Comparison of ENCODE assay signal across 13 mouse cellular contexts in the genomic region with DNA sequence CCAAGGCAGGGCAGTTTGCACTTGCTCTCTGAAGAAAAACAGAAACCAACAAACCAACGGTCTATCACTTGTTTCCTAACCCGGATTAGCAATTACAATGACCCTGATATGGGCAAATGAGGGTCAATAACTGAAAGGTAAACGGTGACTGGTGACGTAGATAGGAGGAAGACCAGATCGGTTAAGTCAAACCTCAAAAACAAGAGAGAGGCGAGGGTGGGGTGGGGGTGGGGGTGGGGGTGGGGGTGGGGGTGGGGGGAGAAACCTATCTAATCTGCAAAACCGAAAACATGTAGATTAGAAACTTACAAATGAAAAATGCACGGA. TPM values are rescaled to one million over a fixed set of nuclear protein-coding genes. Genes with fewer than 3 reads are reported as not detected.
DNase-seq lines count a peak whose midpoint lies in the region; ATAC-seq lines count a peak whose summit lies in the region.
"Had no signal": no experiment of that assay in that cellular context is flagged by ENCODE, and none has a peak within 500 bp of the region (broad histone marks: within the 10 kb centered on the region; RNA-seq: fewer than 3 reads in every experiment).

No protein-coding gene starts in this region.

- DNase-seq in heart, adult 11 months, result peak; percentile 59
- no peak for DNase-seq in heart, postnatal 36 days
- DNase-seq in lung, postnatal 14 days, result no peak
- no peak for DNase-seq in gastrocnemius, postnatal 10 days
- DNase-seq: kidney, adult 2 months; right cerebral cortex, postnatal 4 days had no signal

- intact Hi-C loops in heart, postnatal 36 days (cut with DNase I), result no loop called here

- H3K27ac ChIP-seq in macrophage, result peak overlapping the region; percentile 15; the same call in 1 of the 2 replicates
- H3K27ac ChIP-seq: embryonic facial prominence, embryonic 12.5 days; forebrain, embryonic 13.5 days; hindbrain, embryonic 12.5 days had no signal

- no peaks in the 10 kb centered on the region for H3K27me3 ChIP-seq in megakaryocyte, embryonic 14.5 days (replicated peaks)
- H3K27me3 ChIP-seq: embryonic facial prominence, embryonic 12.5 days; forebrain, embryonic 13.5 days; hindbrain, embryonic 12.5 days had no signal

- no peak for ATAC-seq in megakaryocyte, adult 5-6 weeks (ENCODE audit: poor library complexity, severe bottlenecking)
- peak; percentile 19 for ATAC-seq in inflammation-experienced regulatory T-cells, adult 6 months
- ATAC-seq: forebrain, embryonic 13.5 days had no signal

- 23% methylated on average over 6 of the region's 8 CpGs for WGBS in macrophage (ENCODE audit: missing documents)

- peak overlapping the region; percentile 91 for H3K4me3 ChIP-seq in megakaryocyte, embryonic 14.5 days (replicated peaks)
- H3K4me3 ChIP-seq in macrophage (ENCODE audit: inconsistent target), result peak overlapping the region; percentile 3; the same call in 1 of the 2 replicates
- H3K4me3 ChIP-seq: embryonic facial prominence, embryonic 12.5 days; forebrain, embryonic 13.5 days; hindbrain, embryonic 12.5 days had no signal

- peaks cover 44% of the 10 kb centered on the region for H3K36me3 ChIP-seq in megakaryocyte, embryonic 14.5 days (replicated peaks; ENCODE audit: low read length)
- peaks cover 33% of the 10 kb centered on the region for H3K36me3 ChIP-seq in macrophage (ENCODE audit: inconsistent target)
- H3K36me3 ChIP-seq: embryonic facial prominence, embryonic 12.5 days; hindbrain, embryonic 12.5 days had no signal

- H3K79me2 ChIP-seq in macrophage (ENCODE audit: inconsistent target), result peaks cover 100% of the 10 kb centered on the region

- peaks cover 93% of the 10 kb centered on the region for H3K4me1 ChIP-seq in megakaryocyte, embryonic 14.5 days
- H3K4me1 ChIP-seq: embryonic facial prominence, embryonic 12.5 days; forebrain, embryonic 13.5 days; hindbrain, embryonic 12.5 days had no signal

- H3K9me3 ChIP-seq in megakaryocyte, embryonic 14.5 days, result no peaks in the 10 kb centered on the region
- H3K9me3 ChIP-seq: embryonic facial prominence, embryonic 12.5 days; forebrain, embryonic 13.5 days; hindbrain, embryonic 12.5 days had no signal

RNA-seq across cellular contexts. Expression of a gene that starts 11.8 kb away (rescaled TPM):
- total RNA-seq in heart, postnatal 36 days (2021), result 10 to 100 TPM; 15.3 to 16.2 TPM
- 3.3 and 6.1 TPM in 2 replicates for polyA plus RNA-seq in megakaryocyte, embryonic 14.5 days (2012; ENCODE audit: insufficient read depth, low replicate concordance)
- 79.7 and 91.7 TPM in 2 replicates for total RNA-seq in megakaryocyte, adult 5-6 weeks (2015)
- 74.0 and 79.3 TPM in 2 replicates for total RNA-seq in megakaryocyte, adult 5-6 weeks (2017)
- 100 to 1,000 TPM; 163 to 188 (median 167) TPM for polyA plus RNA-seq in inflammation-experienced regulatory T-cells, adult 6 months (2017; shearing (Covaris generic))
- 100 to 1,000 TPM; 160 to 712 (median 403) TPM for total RNA-seq in macrophage (2018; cell fraction: chromatin; rRNA removed)
- 100 to 1,000 TPM; 119 to 238 (median 164) TPM for total RNA-seq in macrophage (2018; cell fraction: cytosol; rRNA removed)
- 100 to 1,000 TPM; 155 to 574 (median 351) TPM for total RNA-seq in macrophage (2018; cell fraction: nucleus; rRNA removed)
- 77.0 to 95.7 TPM (median 95.3 TPM) in 3 replicates for polyA plus RNA-seq in macrophage (2018)
- total RNA-seq in gastrocnemius, postnatal 10 days (2021), result 10 to 100 TPM in 1 of 2 experiments, 1 to 10 TPM in 1; 9.1 to 11.2 TPM

RNA-seq across cellular contexts. Expression of a gene that starts 38.6 kb away (rescaled TPM):
- total RNA-seq in heart, postnatal 36 days (2021), result 1 to 10 TPM; 1.9 to 2.0 TPM
- polyA plus RNA-seq in megakaryocyte, embryonic 14.5 days (2012; ENCODE audit: insufficient read depth, low replicate concordance), result not detected in 2 replicates
- total RNA-seq in megakaryocyte, adult 5-6 weeks (2015), result 0.11 TPM in 1 of 2 replicates, not detected in the other
- 0.04 and 0.08 TPM in 2 replicates for total RNA-seq in megakaryocyte, adult 5-6 weeks (2017)
- polyA plus RNA-seq in inflammation-experienced regulatory T-cells, adult 6 months (2017; shearing (Covaris generic)), result under 1 TPM in 1 of 3 experiments, not detected in 2; 0.14 TPM
- 1 to 10 TPM in 13 of 26 experiments, under 1 TPM in 8, not detected in 5; 0.43 to 4.4 (median 1.4) TPM for total RNA-seq in macrophage (2018; cell fraction: chromatin; rRNA removed)
- total RNA-seq in macrophage (2018; cell fraction: cytosol; rRNA removed), result under 1 TPM; 0.09 to 0.89 (median 0.42) TPM
- total RNA-seq in macrophage (2018; cell fraction: nucleus; rRNA removed), result 1 to 10 TPM in 5 of 26 experiments, under 1 TPM in 19, not detected in 2; 0.12 to 1.7 (median 0.50) TPM
- 0.19 to 0.32 TPM (median 0.26 TPM) in 3 replicates for polyA plus RNA-seq in macrophage (2018)
- 1 to 10 TPM; 1.3 to 2.4 TPM for total RNA-seq in gastrocnemius, postnatal 10 days (2021)

RNA-seq across cellular contexts. Expression of a gene that starts 43.6 kb away (rescaled TPM):
- 1 to 10 TPM; 1.1 to 1.9 TPM for total RNA-seq in heart, postnatal 36 days (2021)
- polyA plus RNA-seq in megakaryocyte, embryonic 14.5 days (2012; ENCODE audit: insufficient read depth, low replicate concordance), result 0.56 and 1.5 TPM in 2 replicates
- 2.5 and 2.6 TPM in 2 replicates for total RNA-seq in megakaryocyte, adult 5-6 weeks (2015)
- total RNA-seq in megakaryocyte, adult 5-6 weeks (2017), result 1.1 and 1.8 TPM in 2 replicates
- under 1 TPM; 0.16 to 0.50 (median 0.47) TPM for polyA plus RNA-seq in inflammation-experienced regulatory T-cells, adult 6 months (2017; shearing (Covaris generic))
- 10 to 100 TPM in 1 of 26 experiments, 1 to 10 TPM in 22, under 1 TPM in 3; 0.65 to 10.1 (median 1.6) TPM for total RNA-seq in macrophage (2018; cell fraction: chromatin; rRNA removed)
- total RNA-seq in macrophage (2018; cell fraction: cytosol; rRNA removed), result under 1 TPM; 0.11 to 0.65 (median 0.30) TPM
- 10 to 100 TPM in 1 of 26 experiments, 1 to 10 TPM in 23, under 1 TPM in 2; 0.81 to 17.1 (median 2.3) TPM for total RNA-seq in macrophage (2018; cell fraction: nucleus; rRNA removed)
- 0.25 to 1.6 TPM (median 0.59 TPM) in 3 replicates for polyA plus RNA-seq in macrophage (2018)
- 1 to 10 TPM; 4.3 to 6.5 TPM for total RNA-seq in gastrocnemius, postnatal 10 days (2021)

Comparison
In these comparisons a context has a peak if more than half of its experiments do, and no peak if none do; other contexts are left out.
1. RNA of a gene that starts 11.8 kb away (total RNA-seq): 74.0 to 91.7 TPM in megakaryocyte, adult 5-6 weeks; 15.3 to 16.2 TPM in heart, postnatal 36 days and 9.1 to 11.2 TPM in gastrocnemius, postnatal 10 days; every median in the first group is over 4 times any median in the second.